Mouse (Mus musculus) ES-Bruce4 (cell line): ENCODE results near the gene Slc1a4.

Experiments
- CTCF ChIP-seq: IDR thresholded peaks from one replicate; pipeline ENCODE4 v1.8.1; 2011; ENCODE audit warnings: low read depth, low read length
- EP300 ChIP-seq: IDR thresholded peaks from 2 replicates; pipeline ENCODE4 v1.6.1; 2011; ENCODE audit warnings: low read depth, low read length; ENCODE audit not compliant: insufficient read depth

DNA sequence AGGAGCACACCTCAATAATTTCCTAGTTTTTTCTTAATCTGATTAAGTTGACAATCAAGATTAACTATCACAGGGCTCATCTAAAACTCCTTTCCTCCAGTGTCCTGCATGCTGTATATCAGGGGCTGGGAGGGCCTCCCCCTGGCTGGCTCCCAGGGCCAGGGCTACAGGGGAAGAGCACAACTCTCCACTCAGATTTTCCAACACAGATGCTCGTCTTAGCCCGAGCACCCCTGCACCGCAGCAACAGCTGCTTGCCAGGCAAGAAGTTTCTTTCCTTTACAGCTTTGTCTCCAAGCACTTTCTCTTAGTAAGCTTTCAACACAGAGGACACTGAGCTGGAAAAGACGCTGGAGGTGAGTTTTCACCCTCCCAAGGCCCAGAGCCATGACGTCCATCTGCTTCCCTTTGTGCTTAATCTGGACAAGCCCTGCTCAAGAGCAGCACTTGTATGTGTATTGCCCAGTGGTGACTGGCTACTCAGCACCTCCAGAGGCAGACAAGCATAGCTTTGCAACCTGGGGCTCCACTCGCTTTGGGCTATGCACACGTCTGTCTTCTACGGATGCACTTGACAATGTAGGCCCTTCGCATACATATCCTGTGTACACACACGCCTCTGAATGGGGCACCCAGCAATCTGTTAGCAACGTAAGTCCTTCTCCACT, 6.1 kb downstream of the Slc1a4 start:
- TF ChIP-seq CTCF (no peak), EP300 (no peak)
